Mouse (Mus musculus): ENCODE measurements around the gene Nt5c3.
"Not testable (repeated sequence)": the region's sequence is repeated elsewhere in the genome, so short reads cannot be mapped to it uniquely, and the experiment has no call there.

Gene Nt5c3

GRCm38 (mm10) chr6:56903831-56904230 lies 19.9 kb downstream of the Nt5c3 start:
- no peak for DNase-seq

GRCm38 (mm10) chr6:56902606-56903520 lies 20.9 kb downstream of the Nt5c3 start:
- DNase-seq = no peak

- DNase-seq = peak; percentile 21
Observed at GRCm38 (mm10) chr6:56901824-56902386, 21.8 kb downstream of the Nt5c3 start.

GRCm38 (mm10) chr6:56901336-56901735 lies 22.4 kb downstream of the Nt5c3 start:
- DNase-seq = no peak

- no peak for DNase-seq
Observed at GRCm38 (mm10) chr6:56899601-56900000, 24.1 kb downstream of the Nt5c3 start.

GRCm38 (mm10) chr6:56890762-56891161 lies 33.0 kb downstream of the Nt5c3 start:
- DNase-seq = no peak

GRCm38 (mm10) chr6:56888561-56888960 lies 35.2 kb downstream of the Nt5c3 start:
- DNase-seq = no peak

GRCm38 (mm10) chr6:56879352-56879955 lies 44.3 kb downstream of the Nt5c3 start:
- DNase-seq = no peak

- DNase-seq = no peak
Observed at GRCm38 (mm10) chr6:56877985-56878384, 45.7 kb downstream of the Nt5c3 start.

GRCm38 (mm10) chr6:56876870-56877269 lies 46.9 kb downstream of the Nt5c3 start:
- no peak for DNase-seq

- no peak for DNase-seq
Observed at GRCm38 (mm10) chr6:56870027-56870426, 53.7 kb downstream of the Nt5c3 start.

GRCm38 (mm10) chr6:56868565-56868964 lies 55.2 kb downstream of the Nt5c3 start:
- DNase-seq = no peak

GRCm38 (mm10) chr6:56866899-56867298 lies 56.8 kb downstream of the Nt5c3 start:
- not testable (repeated sequence) for DNase-seq

GRCm38 (mm10) chr6:56860205-56860848 lies 63.4 kb downstream of the Nt5c3 start:
- DNase-seq = no peak

GRCm38 (mm10) chr6:56856748-56857147 lies 67.0 kb downstream of the Nt5c3 start:
- no peak for DNase-seq

- DNase-seq = no peak
Observed at GRCm38 (mm10) chr6:56854803-56855202, 68.9 kb downstream of the Nt5c3 start.

- DNase-seq = no peak
Observed at GRCm38 (mm10) chr6:56850315-56850714, 73.4 kb downstream of the Nt5c3 start.

GRCm38 (mm10) chr6:56848974-56849373 lies 74.8 kb downstream of the Nt5c3 start:
- no peak for DNase-seq

- DNase-seq = no peak
Observed at GRCm38 (mm10) chr6:56844365-56844764, 79.4 kb downstream of the Nt5c3 start.

GRCm38 (mm10) chr6:56843229-56843628 lies 80.5 kb downstream of the Nt5c3 start:
- DNase-seq = no peak

GRCm38 (mm10) chr6:56837621-56838020 lies 86.1 kb downstream of the Nt5c3 start:
- DNase-seq = no peak

- DNase-seq = no peak
Observed at GRCm38 (mm10) chr6:56837166-56837565, 86.6 kb downstream of the Nt5c3 start.

GRCm38 (mm10) chr6:56835532-56835931 lies 88.2 kb downstream of the Nt5c3 start:
- DNase-seq = no peak

Measured in right cerebral cortex, postnatal 14 days (tissue).